Mouse (Mus musculus): ENCODE measurements around the gene Mettl11b. TPM values are rescaled to one million over a fixed set of nuclear protein-coding genes. Genes with fewer than 3 reads are reported as not detected.

Gene Mettl11b
- polyA plus RNA-seq, 1 experiment, result not detected

DNA sequence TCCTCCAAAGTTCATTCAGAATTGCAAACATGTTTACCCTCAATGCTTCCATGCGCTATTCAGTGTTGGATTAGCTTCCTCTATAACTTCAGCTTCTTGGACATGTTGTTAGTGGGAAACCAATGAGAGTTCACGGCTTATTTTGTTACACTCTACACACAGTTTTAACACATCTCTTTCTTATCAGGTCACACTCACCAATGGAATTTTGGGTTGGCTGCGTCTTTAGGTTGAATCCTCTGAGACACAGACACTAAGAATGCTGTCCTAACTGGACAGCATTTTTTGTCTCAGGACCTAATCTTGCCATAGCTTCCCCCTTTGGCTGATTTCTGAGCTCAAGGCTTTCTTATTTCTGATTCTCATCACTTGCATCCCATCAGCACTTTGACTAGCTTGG, 25.3 kb downstream of the Mettl11b start:
- no peak overlapping the region for H3K4me3 ChIP-seq (ENCODE audit: insufficient read depth, low read length)
- H3K4me1 ChIP-seq (ENCODE audit: control insufficient read depth, insufficient read depth, low read length), result no peaks in the 10 kb centered on the region
- TF ChIP-seq CTCF (IDR thresholded peaks at IDR 0.05; ENCODE audit: low read depth, low read length) (no peak), POLR2A (IDR thresholded peaks at IDR 0.05; ENCODE audit: borderline replicate concordance, low read depth, low read length) (no peak)
- no peak overlapping the region for H3K27ac ChIP-seq (ENCODE audit: insufficient read depth, low read depth, low read length)

- no peak overlapping the region for H3K4me3 ChIP-seq (ENCODE audit: insufficient read depth, low read length)
- no peaks in the 10 kb centered on the region for H3K4me1 ChIP-seq (ENCODE audit: control insufficient read depth, insufficient read depth, low read length)
- TF ChIP-seq CTCF (IDR thresholded peaks at IDR 0.05; ENCODE audit: low read depth, low read length) (no peak), POLR2A (IDR thresholded peaks at IDR 0.05; ENCODE audit: borderline replicate concordance, low read depth, low read length) (no peak)
- H3K27ac ChIP-seq (ENCODE audit: insufficient read depth, low read depth, low read length), result no peak overlapping the region
Measured at GRCm38 (mm10) chr1:163691860-163692259, 33.2 kb downstream of the Mettl11b start.

DNA sequence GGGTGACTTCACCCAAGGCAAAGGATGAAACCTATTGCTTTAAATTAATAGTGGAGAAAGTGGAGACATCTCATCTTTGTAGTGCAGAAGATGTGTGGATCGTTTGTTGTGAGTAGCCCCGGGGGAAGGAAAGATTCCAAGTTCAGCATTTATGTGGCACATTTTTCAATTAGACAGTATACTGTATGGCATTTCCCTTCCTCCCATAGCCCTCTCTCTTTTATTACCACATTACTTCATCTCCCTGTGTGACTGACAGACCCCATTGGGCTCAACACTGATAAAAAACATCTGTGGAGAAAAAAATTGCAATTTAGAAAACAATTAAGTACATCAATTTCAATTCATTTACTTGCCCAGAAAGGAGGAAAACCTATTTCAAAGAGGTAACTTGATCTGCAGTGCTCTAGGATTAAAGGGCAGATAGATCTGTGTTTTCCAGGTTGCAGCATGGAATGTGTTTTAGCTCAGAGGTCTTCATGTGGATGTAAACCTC, 42.0 kb downstream of the Mettl11b start:
- TF ChIP-seq CTCF (IDR thresholded peaks at IDR 0.05; ENCODE audit: low read depth, low read length), result no peak
- no peak for TF ChIP-seq POLR2A (IDR thresholded peaks at IDR 0.05; ENCODE audit: borderline replicate concordance, low read depth, low read length)
- Histone ChIP-seq H3K27ac (ENCODE audit: insufficient read depth, low read depth, low read length) (no peak overlapping the region), H3K4me3 (ENCODE audit: insufficient read depth, low read length) (no peak overlapping the region), H3K4me1 (ENCODE audit: control insufficient read depth, insufficient read depth, low read length) (no peaks in the 10 kb centered on the region)

- H3K27ac ChIP-seq (ENCODE audit: insufficient read depth, low read depth, low read length), result no peak overlapping the region
- TF ChIP-seq CTCF (IDR thresholded peaks at IDR 0.05; ENCODE audit: low read depth, low read length) (no peak), POLR2A (IDR thresholded peaks at IDR 0.05; ENCODE audit: borderline replicate concordance, low read depth, low read length) (no peak)
- no peak overlapping the region for H3K4me3 ChIP-seq (ENCODE audit: insufficient read depth, low read length)
Measured at GRCm38 (mm10) chr1:163682127-163682526, 42.9 kb downstream of the Mettl11b start.

GRCm38 (mm10) chr1:163672866-163673265, 52.2 kb downstream of the Mettl11b start:
- TF ChIP-seq CTCF (IDR thresholded peaks at IDR 0.05; ENCODE audit: low read depth, low read length), result no peak
- TF ChIP-seq POLR2A (IDR thresholded peaks at IDR 0.05; ENCODE audit: borderline replicate concordance, low read depth, low read length), result no peak
- Histone ChIP-seq H3K4me1 (ENCODE audit: control insufficient read depth, insufficient read depth, low read length) (no peaks in the 10 kb centered on the region), H3K27ac (ENCODE audit: insufficient read depth, low read depth, low read length) (no peak overlapping the region), H3K4me3 (ENCODE audit: insufficient read depth, low read length) (no peak overlapping the region)

More at GRCm38 (mm10) chr1:163682127-163682526, 42.9 kb downstream of the Mettl11b start:
- H3K4me1 ChIP-seq (ENCODE audit: control insufficient read depth, insufficient read depth, low read length), result no peaks in the 10 kb centered on the region

DNA sequence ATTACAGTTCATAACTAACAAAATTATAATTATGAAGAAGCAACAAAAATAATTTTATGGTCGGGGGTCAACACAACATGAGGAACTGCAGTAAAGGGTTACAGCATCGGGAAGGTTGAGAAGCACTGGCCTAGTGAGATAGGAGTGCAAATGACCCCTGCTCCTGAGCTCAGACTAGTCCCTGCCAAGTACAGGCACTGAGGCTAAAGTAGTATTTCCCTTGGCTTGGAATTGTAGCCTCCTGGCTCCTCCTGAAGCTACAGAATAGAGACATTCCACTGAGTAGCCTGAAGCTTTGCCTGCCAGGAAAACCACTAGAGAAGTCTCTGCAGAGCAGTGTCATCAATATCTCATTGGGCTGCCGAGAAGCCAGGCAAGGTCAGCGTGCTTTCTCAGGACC, 53.7 kb downstream of the Mettl11b start:
- Histone ChIP-seq H3K4me1 (ENCODE audit: control insufficient read depth, insufficient read depth, low read length) (no peaks in the 10 kb centered on the region), H3K27ac (ENCODE audit: insufficient read depth, low read depth, low read length) (no peak overlapping the region), H3K4me3 (ENCODE audit: insufficient read depth, low read length) (no peak overlapping the region)
- TF ChIP-seq POLR2A (IDR thresholded peaks at IDR 0.05; ENCODE audit: borderline replicate concordance, low read depth, low read length) (no peak), CTCF (IDR thresholded peaks at IDR 0.05; ENCODE audit: low read depth, low read length) (no peak)

- no peak overlapping the region for H3K27ac ChIP-seq (ENCODE audit: insufficient read depth, low read depth, low read length)
Measured at GRCm38 (mm10) chr1:163670702-163671101, 54.3 kb downstream of the Mettl11b start.

GRCm38 (mm10) chr1:163669936-163670335, 55.1 kb downstream of the Mettl11b start:
- H3K4me3 ChIP-seq (ENCODE audit: insufficient read depth, low read length), result no peak overlapping the region
- H3K4me1 ChIP-seq (ENCODE audit: control insufficient read depth, insufficient read depth, low read length), result no peaks in the 10 kb centered on the region
- TF ChIP-seq POLR2A (IDR thresholded peaks at IDR 0.05; ENCODE audit: borderline replicate concordance, low read depth, low read length), result no peak
- TF ChIP-seq CTCF (IDR thresholded peaks at IDR 0.05; ENCODE audit: low read depth, low read length), result no peak
- no peak overlapping the region for H3K27ac ChIP-seq (ENCODE audit: insufficient read depth, low read depth, low read length)

More at GRCm38 (mm10) chr1:163670702-163671101, 54.3 kb downstream of the Mettl11b start:
- Histone ChIP-seq H3K4me1 (ENCODE audit: control insufficient read depth, insufficient read depth, low read length) (no peaks in the 10 kb centered on the region), H3K4me3 (ENCODE audit: insufficient read depth, low read length) (no peak overlapping the region)
- TF ChIP-seq CTCF (IDR thresholded peaks at IDR 0.05; ENCODE audit: low read depth, low read length), result no peak
- TF ChIP-seq POLR2A (IDR thresholded peaks at IDR 0.05; ENCODE audit: borderline replicate concordance, low read depth, low read length), result no peak

GRCm38 (mm10) chr1:163662416-163662815, 62.6 kb downstream of the Mettl11b start:
- Histone ChIP-seq H3K4me1 (ENCODE audit: control insufficient read depth, insufficient read depth, low read length) (no peaks in the 10 kb centered on the region), H3K4me3 (ENCODE audit: insufficient read depth, low read length) (no peak overlapping the region), H3K27ac (ENCODE audit: insufficient read depth, low read depth, low read length) (no peak overlapping the region)
- TF ChIP-seq POLR2A (IDR thresholded peaks at IDR 0.05; ENCODE audit: borderline replicate concordance, low read depth, low read length), result no peak
- no peak for TF ChIP-seq CTCF (IDR thresholded peaks at IDR 0.05; ENCODE audit: low read depth, low read length)

GRCm38 (mm10) chr1:163658535-163658928, 66.5 kb downstream of the Mettl11b start:
- Histone ChIP-seq H3K4me1 (ENCODE audit: control insufficient read depth, insufficient read depth, low read length) (no peaks in the 10 kb centered on the region), H3K4me3 (ENCODE audit: insufficient read depth, low read length) (no peak overlapping the region), H3K27ac (ENCODE audit: insufficient read depth, low read depth, low read length) (no peak overlapping the region)
- TF ChIP-seq CTCF (IDR thresholded peaks at IDR 0.05; ENCODE audit: low read depth, low read length) (no peak), POLR2A (IDR thresholded peaks at IDR 0.05; ENCODE audit: borderline replicate concordance, low read depth, low read length) (no peak)

All from bone marrow macrophage, adult 2 months (primary cell).